Mouse (Mus musculus) stomach, postnatal 0 days (tissue): Measurements from ENCODE around the gene Maats1. TPM values are rescaled to one million over a fixed set of nuclear protein-coding genes. Genes with fewer than 3 reads are reported as not detected.

Source experiments
- ATAC-seq: fragments of 200-750 bp; cut with Nextera tagmentation; 2 replicates; pipeline ENCODE4 v1.8.0; 2017; ENCODE audit not compliant: low FRiP score, low TSS enrichment
- DNase-seq: peaks from one replicate; pipeline ENCODE4 v3.0.0-alpha.2; 2016; ENCODE audit warnings: low spot score
- H3K27ac ChIP-seq: fragments of 300-500 bp; sonication (generic); replicated peaks from 2 replicates; pipeline ENCODE4 v1.5.1; 2014; ENCODE audit warnings: mild to moderate bottlenecking, control low read depth
- H3K27me3 ChIP-seq: fragments of 300-500 bp; sonication (generic); 2 replicates; pipeline ENCODE4 v1.6.1; 2014; ENCODE audit warnings: low read length; ENCODE audit not compliant: control insufficient read depth, insufficient read depth
- H3K36me3 ChIP-seq: fragments of 300-500 bp; sonication (generic); 2 replicates; pipeline ENCODE4 v1.6.1; 2014; ENCODE audit warnings: low read length, mixed read lengths; ENCODE audit not compliant: control insufficient read depth, insufficient read depth
- H3K4me1 ChIP-seq: fragments of 300-500 bp; sonication (generic); replicated peaks from 2 replicates; pipeline ENCODE4 v1.6.1; 2014; ENCODE audit warnings: antibody characterized with exemption; ENCODE audit not compliant: control insufficient read depth, insufficient read depth
- H3K4me2 ChIP-seq: fragments of 300-500 bp; sonication (generic); replicated peaks from 2 replicates; pipeline ENCODE4 v1.6.1; 2014; ENCODE audit warnings: low read depth, mild to moderate bottlenecking, control low read depth, moderate library complexity
- H3K4me3 ChIP-seq: fragments of 300-500 bp; sonication (generic); 2 replicates; pipeline ENCODE4 v1.5.1; 2014; ENCODE audit warnings: low read depth, low read length, control low read depth
- H3K9ac ChIP-seq: fragments of 300-500 bp; sonication (generic); 2 replicates; pipeline ENCODE4 v1.6.1; 2014; ENCODE audit warnings: mild to moderate bottlenecking, low read length, control low read depth, mixed read lengths
- H3K9me3 ChIP-seq: fragments of 300-500 bp; sonication (generic); 2 replicates; pipeline ENCODE4 v1.6.1; 2016; ENCODE audit warnings: low read length; ENCODE audit not compliant: control insufficient read depth
- CTCF ChIP-seq: IDR thresholded peaks from 2 replicates; pipeline ENCODE4 v1.5.1; 2016; ENCODE audit warnings: antibody characterized with exemption, low read depth, mild to moderate bottlenecking, moderate library complexity
- EP300 ChIP-seq: optimal IDR thresholded peaks from 2 replicates; pipeline ENCODE3; 2016; ENCODE audit warnings: antibody characterized with exemption
- WGBS: fragments of 180-500 bp; shearing (Covaris S2); extraction: QIAGEN DNeasy Blood & Tissue Kit; methylation state at CpG from one replicate; pipeline ENCODE4 v1.1.7; 2014; 5-methylcytosine and 5-hydroxymethylcytosine counted together
- polyA plus RNA-seq: library from polyadenylated mRNA; unstranded; fragments of >200 nt; fragmentation: Nextera tagmentation; extraction: Ambion mirVana; gene quantifications from 2 replicates; pipeline ENCODE4 v1.2.1, GENCODE M21; 2015

Maats1 gene
- polyA plus RNA-seq, 1 experiment from 2014 or later: 0.27 TPM

DNA sequence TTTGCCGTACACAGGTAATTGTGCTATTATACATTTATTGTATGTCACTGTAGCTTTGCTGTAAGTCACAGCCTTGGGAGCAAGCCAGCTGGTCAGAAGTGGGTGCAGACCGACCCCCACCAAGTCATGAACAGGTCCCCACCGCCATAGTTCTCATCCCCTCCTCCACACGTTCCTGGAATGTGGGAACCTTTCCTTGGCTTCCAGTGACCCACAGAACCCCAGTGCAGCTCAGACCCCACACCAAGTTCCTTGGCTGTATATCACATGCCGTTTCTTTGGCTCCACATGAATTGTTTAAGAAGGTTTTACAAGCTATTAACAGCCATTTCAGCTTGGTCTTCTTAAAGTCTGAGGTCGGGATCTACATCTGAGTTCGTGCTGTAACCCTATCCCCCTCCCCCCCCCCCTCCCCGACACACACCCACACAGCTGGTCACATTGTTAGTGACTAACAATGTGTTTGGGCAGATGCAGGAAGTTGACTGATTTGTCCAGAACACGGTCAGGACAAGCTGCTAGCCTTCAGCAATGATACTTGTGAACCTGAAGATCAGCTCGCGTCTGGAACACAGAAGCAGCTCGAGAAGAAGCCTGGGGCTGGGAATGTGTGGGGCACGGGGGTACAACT is 93.5 kb downstream of the Maats1 start:
- no peaks in the 10 kb centered on the region for H3K4me1 ChIP-seq
- WGBS: 32% methylated on average over 13 of the region's 13 CpGs
- no peaks in the 10 kb centered on the region for H3K9me3 ChIP-seq
- no peak overlapping the region for H3K9ac ChIP-seq
- no peaks in the 10 kb centered on the region for H3K27me3 ChIP-seq
- no peak overlapping the region for H3K4me2 ChIP-seq
- no peaks in the 10 kb centered on the region for H3K36me3 ChIP-seq
- H3K4me3 ChIP-seq: no peak overlapping the region
- TF ChIP-seq CTCF: no peak
- no peak for TF ChIP-seq EP300
- no peak overlapping the region for H3K27ac ChIP-seq
- 0 out of 2 replicates have a peak, but pooled peaks have one; percentile 7 for ATAC-seq
- no peak for DNase-seq

Other genes with a start within 250 kb of the Maats1 start
- gene Nr1i2, start 47.3 kb downstream of the Maats1 start, polyA plus RNA-seq: 10.6 and 13.6 TPM in 2 replicates
- gene Cox17, start 4.8 kb upstream of the Maats1 start, polyA plus RNA-seq: 301 and 327 TPM in 2 replicates
- not detected in 2 replicates for gene Gm21987, start 4.9 kb upstream of the Maats1 start, polyA plus RNA-seq
- 10.4 and 11.5 TPM in 2 replicates for gene Popdc2, start 20.1 kb upstream of the Maats1 start, polyA plus RNA-seq
- 0.11 and 0.34 TPM in 2 replicates for gene Pla1a, start 91.0 kb upstream of the Maats1 start, polyA plus RNA-seq
- gene Adprh, start 110.6 kb upstream of the Maats1 start, polyA plus RNA-seq: 44.4 and 46.7 TPM in 2 replicates
- 0.45 and 0.59 TPM in 2 replicates for gene Cd80, start 113.4 kb upstream of the Maats1 start, polyA plus RNA-seq
- gene Timmdc1, start 180.5 kb upstream of the Maats1 start, polyA plus RNA-seq: 14.6 and 15.5 TPM in 2 replicates
- 16.0 and 16.3 TPM in 2 replicates for gene Poglut1, start 208.1 kb upstream of the Maats1 start, polyA plus RNA-seq
- 44.6 and 48.9 TPM in 2 replicates for gene Tmem39a, start 216.6 kb upstream of the Maats1 start, polyA plus RNA-seq